Mouse (Mus musculus) forebrain, embryonic 11.5 days (tissue): ENCODE data around the gene Syt5. TPM values are rescaled to one million over a fixed set of nuclear protein-coding genes. Genes with fewer than 3 reads are reported as not detected.

Experiments
- ATAC-seq: fragments of 200-750 bp; cut with Nextera tagmentation; replicated peaks from 2 replicates; pipeline ENCODE4 v1.8.0; 2017; ENCODE audit warnings: moderate TSS enrichment; ENCODE audit not compliant: low FRiP score
- DNase-seq: peaks from one replicate; pipeline ENCODE4 v3.0.0-alpha.2; 2017; ENCODE audit warnings: low spot score
- H3K27ac ChIP-seq: fragments of 300-500 bp; sonication (generic); 2 replicates; pipeline ENCODE4 v1.5.1; 2014; ENCODE audit warnings: low read depth, low read length
- H3K27me3 ChIP-seq: fragments of 300-500 bp; sonication (generic); 2 replicates; pipeline ENCODE4 v1.6.1; 2014; ENCODE audit warnings: mild to moderate bottlenecking, low read length, mixed read lengths; ENCODE audit not compliant: control insufficient read depth, insufficient read depth
- H3K36me3 ChIP-seq: fragments of 300-500 bp; sonication (generic); 2 replicates; pipeline ENCODE4 v1.6.1; 2014; ENCODE audit warnings: mild to moderate bottlenecking, low read length, moderate library complexity, mixed read lengths; ENCODE audit not compliant: control insufficient read depth, insufficient read depth
- H3K4me1 ChIP-seq: fragments of 300-500 bp; sonication (generic); replicated peaks from 2 replicates; pipeline ENCODE4 v1.6.1; 2014; ENCODE audit warnings: low read length, mixed read lengths; ENCODE audit not compliant: control insufficient read depth, insufficient read depth
- H3K4me2 ChIP-seq: fragments of 300-500 bp; sonication (generic); 2 replicates; pipeline ENCODE4 v1.6.1; 2014; ENCODE audit warnings: low read depth, mild to moderate bottlenecking, low read length, moderate library complexity, mixed read lengths; ENCODE audit not compliant: severe bottlenecking
- H3K4me3 ChIP-seq: fragments of 300-500 bp; sonication (generic); 2 replicates; pipeline ENCODE4 v1.5.1; 2014; ENCODE audit warnings: low read depth, low read length
- H3K9ac ChIP-seq: fragments of 300-500 bp; sonication (generic); 2 replicates; pipeline ENCODE4 v1.6.1; 2014; ENCODE audit warnings: low read length
- H3K9me3 ChIP-seq: fragments of 300-500 bp; sonication (generic); 2 replicates; pipeline ENCODE4 v1.6.1; 2016; ENCODE audit warnings: low read length, mixed read lengths; ENCODE audit not compliant: control insufficient read depth
- WGBS: fragments of 180-500 bp; shearing (Covaris S2); extraction: QIAGEN DNeasy Blood & Tissue Kit; methylation state at CpG from one replicate; pipeline ENCODE4 v1.1.7; 2014; 5-methylcytosine and 5-hydroxymethylcytosine counted together
- microRNA-seq: library from miRNA; unstranded; fragments of <30 nt; microRNA quantifications from one replicate; pipeline ENCODE4, GENCODE M21; 2016; ENCODE audit not compliant: insufficient number of aligned reads
- polyA plus RNA-seq: library from polyadenylated mRNA; unstranded; fragments of >200 nt; fragmentation: Nextera tagmentation; extraction: Ambion mirVana; gene quantifications from 2 replicates; pipeline ENCODE4 v1.2.1, GENCODE M21; 2014

The Syt5 gene
- polyA plus RNA-seq, 1 experiment from 2014 or later = 13.5 TPM

GRCm38 (mm10) chr7:4497271-4497903 is 50.0 kb downstream of the Syt5 start:
- Histone ChIP-seq H3K4me3 (no peak overlapping the region), H3K4me2 (no peak overlapping the region), H3K36me3 (no peaks in the 10 kb centered on the region; the same call in 1 of the 2 replicates), H3K27me3 (no peaks in the 10 kb centered on the region), H3K9ac (no peak overlapping the region), H3K9me3 (no peaks in the 10 kb centered on the region), H3K27ac (no peak overlapping the region), H3K4me1 (peaks cover 20% of the 10 kb centered on the region)
- 94% methylated on average over 9 of the region's 9 CpGs for WGBS
- ATAC-seq (no peak), DNase-seq (no peak)

DNA sequence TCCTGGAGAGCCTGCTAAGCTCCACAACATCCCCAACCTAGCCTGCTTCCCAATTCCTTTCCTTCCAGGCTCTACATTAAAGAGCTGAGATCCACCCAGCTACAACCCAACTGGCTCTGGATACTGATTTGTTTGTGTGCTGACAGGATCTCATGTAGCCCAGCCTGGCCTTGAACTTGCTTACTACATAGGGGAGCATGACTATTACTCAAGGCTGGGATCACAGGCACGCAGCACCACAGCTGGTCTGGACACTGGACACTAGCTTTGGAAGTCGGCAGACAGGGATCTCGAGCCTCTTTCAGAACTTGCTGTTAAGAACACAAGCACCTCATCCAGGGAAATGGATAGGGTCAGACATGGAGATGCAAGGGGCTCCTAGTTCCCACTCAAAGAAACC is 50.9 kb downstream of the Syt5 start:
- DNase-seq (no peak), ATAC-seq (no peak)
- Histone ChIP-seq H3K36me3 (no peaks in the 10 kb centered on the region; the same call in 1 of the 2 replicates), H3K9ac (no peak overlapping the region), H3K4me1 (peaks cover 20% of the 10 kb centered on the region), H3K27ac (no peak overlapping the region), H3K4me2 (no peak overlapping the region), H3K27me3 (no peaks in the 10 kb centered on the region), H3K4me3 (no peak overlapping the region), H3K9me3 (no peaks in the 10 kb centered on the region)
- 95% methylated on average over 3 of the region's 3 CpGs for WGBS

GRCm38 (mm10) chr7:4493991-4494390 is 53.4 kb downstream of the Syt5 start:
- Histone ChIP-seq H3K27me3 (no peaks in the 10 kb centered on the region), H3K4me1 (peaks cover 6% of the 10 kb centered on the region; the same call in 1 of the 2 replicates), H3K9ac (no peak overlapping the region), H3K4me2 (no peak overlapping the region), H3K9me3 (no peaks in the 10 kb centered on the region), H3K36me3 (peaks cover 3% of the 10 kb centered on the region), H3K27ac (no peak overlapping the region), H3K4me3 (no peak overlapping the region)
- no peak for DNase-seq
- no peak for ATAC-seq
- 90% methylated on average over 1 of the region's 1 CpGs for WGBS

GRCm38 (mm10) chr7:4492284-4493224 is 54.8 kb downstream of the Syt5 start:
- no peak overlapping the region for H3K9ac ChIP-seq
- 92% methylated on average over 13 of the region's 13 CpGs for WGBS
- H3K4me2 ChIP-seq = no peak overlapping the region
- H3K27me3 ChIP-seq = no peaks in the 10 kb centered on the region
- peaks cover 3% of the 10 kb centered on the region for H3K36me3 ChIP-seq
- H3K4me3 ChIP-seq = no peak overlapping the region
- DNase-seq (no peak), ATAC-seq (no peak)
- H3K27ac ChIP-seq = no peak overlapping the region
- no peaks in the 10 kb centered on the region for H3K9me3 ChIP-seq
- no peaks in the 10 kb centered on the region for H3K4me1 ChIP-seq

DNA sequence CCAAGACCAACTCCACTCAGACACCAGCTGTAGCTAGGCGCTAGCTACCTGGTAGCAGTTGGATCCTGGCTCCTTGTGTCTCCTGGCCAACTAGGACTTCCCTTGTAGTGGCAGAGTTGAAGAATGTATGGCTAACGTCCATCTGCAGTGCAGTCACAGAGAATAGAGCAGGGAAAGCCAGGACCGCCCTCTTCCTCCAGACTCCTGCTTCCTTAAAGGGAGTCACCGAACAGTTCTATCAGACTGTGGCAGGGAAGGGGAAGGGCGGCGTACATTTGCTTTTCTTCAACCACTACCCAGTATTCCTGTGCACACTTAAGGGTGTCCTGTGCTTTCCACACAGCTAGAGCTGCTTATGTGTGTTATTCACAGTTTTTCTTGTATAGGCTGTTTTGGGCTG is 56.0 kb downstream of the Syt5 start:
- Histone ChIP-seq H3K27me3 (no peaks in the 10 kb centered on the region), H3K4me2 (no peak overlapping the region), H3K9ac (no peak overlapping the region), H3K4me1 (no peaks in the 10 kb centered on the region), H3K27ac (no peak overlapping the region), H3K36me3 (peaks cover 3% of the 10 kb centered on the region), H3K4me3 (no peak overlapping the region), H3K9me3 (no peaks in the 10 kb centered on the region)
- 91% methylated on average over 6 of the region's 6 CpGs for WGBS
- DNase-seq (no peak), ATAC-seq (no peak)

Small RNAs within 50 kb of the gene (microRNA-seq; reads per million reads assigned to microRNA genes)
- not detected for gene Gm23577

Other genes with a start within 250 kb of the Syt5 start
- gene Ncr1, start 209.8 kb downstream of the Syt5 start, polyA plus RNA-seq = not detected in 2 replicates
- gene Gp6, start 149.8 kb downstream of the Syt5 start, polyA plus RNA-seq = 0.28 and 1.0 TPM in 2 replicates
- 28.4 and 31.0 TPM in 2 replicates for gene Rdh13, start 101.9 kb downstream of the Syt5 start, polyA plus RNA-seq
- 3.3 and 3.8 TPM in 2 replicates for gene Eps8l1, start 86.9 kb downstream of the Syt5 start, polyA plus RNA-seq
- 46.8 and 48.6 TPM in 2 replicates for gene Ppp1r12c, start 45.9 kb downstream of the Syt5 start, polyA plus RNA-seq
- 4.2 and 5.6 TPM in 2 replicates for gene Tnnt1, start 31.2 kb downstream of the Syt5 start, polyA plus RNA-seq
- 1.8 and 2.4 TPM in 2 replicates for gene Tnni3, start 23.3 kb downstream of the Syt5 start, polyA plus RNA-seq
- 1.4 and 2.0 TPM in 2 replicates for gene Dnaaf3, start 15.1 kb downstream of the Syt5 start, polyA plus RNA-seq
- not detected in 2 replicates for gene Ptprh, start 56.5 kb upstream of the Syt5 start, polyA plus RNA-seq
- gene Tmem86b, start 83.9 kb upstream of the Syt5 start, polyA plus RNA-seq = 2.3 and 3.4 TPM in 2 replicates
- gene Ppp6r1, start 111.5 kb upstream of the Syt5 start, polyA plus RNA-seq = 6.6 and 7.1 TPM in 2 replicates
- 115 TPM in 2 replicates for gene Hspbp1, start 137.5 kb upstream of the Syt5 start, polyA plus RNA-seq
- gene Brsk1, start 143.1 kb upstream of the Syt5 start, polyA plus RNA-seq = 2.8 and 3.1 TPM in 2 replicates
- gene Tmem150b, start 177.7 kb upstream of the Syt5 start, polyA plus RNA-seq = 0.13 and 0.19 TPM in 2 replicates
- 88.1 and 89.4 TPM in 2 replicates for gene Kmt5c, start 192.6 kb upstream of the Syt5 start, polyA plus RNA-seq
- 29.9 and 33.7 TPM in 2 replicates for gene Cox6b2, start 205.6 kb upstream of the Syt5 start, polyA plus RNA-seq
- not detected in 2 replicates for gene Fam71e2, start 223.8 kb upstream of the Syt5 start, polyA plus RNA-seq
- gene Il11, start 235.3 kb upstream of the Syt5 start, polyA plus RNA-seq = 0.19 TPM in 1 of 2 replicates, not detected in the other
- gene Tmem190, start 235.4 kb upstream of the Syt5 start, polyA plus RNA-seq = not detected in 2 replicates
- gene Tmem238, start 242.1 kb upstream of the Syt5 start, polyA plus RNA-seq = 1.6 and 2.6 TPM in 2 replicates
- gene Rpl28, start 245.3 kb upstream of the Syt5 start, polyA plus RNA-seq = 203 and 220 TPM in 2 replicates